Mouse (Mus musculus): Measurements from ENCODE around the gene Mmp14.
A peak's percentile ranks its signal among the peaks of the same experiment; 100 is the strongest.

Gene Mmp14

DNA sequence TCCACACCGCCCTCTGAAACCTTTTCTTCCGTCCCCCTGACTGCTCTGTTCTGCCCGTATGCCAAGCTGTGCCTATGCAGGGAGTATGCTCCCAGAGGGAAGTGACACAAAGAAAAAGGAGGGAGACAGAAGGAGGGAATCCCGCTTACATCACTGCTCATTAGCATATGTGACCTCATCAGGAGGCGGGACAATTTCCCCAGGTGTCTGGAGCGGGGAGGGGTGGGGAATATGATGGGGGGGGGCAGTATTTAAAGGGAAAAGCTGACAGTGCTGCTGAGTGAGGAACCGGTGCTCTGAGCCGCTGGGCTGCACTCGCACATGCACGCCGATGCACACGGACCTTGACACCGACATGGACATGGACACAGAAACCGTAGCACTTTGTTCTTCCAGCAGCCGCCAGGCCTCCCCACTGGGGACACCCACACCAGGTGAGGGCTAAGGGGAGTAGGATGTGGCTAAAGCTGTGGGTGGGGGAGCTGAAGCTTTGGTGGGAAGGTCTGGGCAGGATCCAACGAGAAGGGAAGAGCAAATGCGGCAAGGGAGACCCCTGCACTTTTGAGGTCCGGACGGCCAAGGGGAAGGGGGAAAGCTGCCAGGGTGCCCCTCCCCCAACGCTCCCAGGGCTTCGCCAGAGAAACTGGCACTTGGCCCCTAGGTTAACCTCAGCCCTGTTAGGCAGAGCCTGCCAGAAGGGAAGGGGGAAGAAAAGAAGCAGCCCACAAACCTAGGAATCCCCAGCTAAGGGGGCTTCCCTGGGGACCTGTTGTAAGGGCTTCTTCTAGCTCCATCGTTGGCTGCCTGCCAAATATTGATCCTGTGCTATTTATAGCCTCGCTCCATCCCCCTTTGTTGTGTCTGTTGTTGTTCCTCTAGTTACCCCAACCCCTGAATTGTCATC, 44.8 kb downstream of the Mmp14 start, which contains the start of gene Rem2:
Gene Rem2, plus strand, starts transcription at position 160 of the 904 bp plus-strand sequence.
- DNase-seq (ENCODE audit: low read depth, low spot score), result peak; percentile 60

- no peak for DNase-seq (ENCODE audit: low read depth, low spot score)
Measured at GRCm38 (mm10) chr14:54477172-54477909, 45.9 kb downstream of the Mmp14 start.

- peak; percentile 28 for DNase-seq (ENCODE audit: low read depth, low spot score)
Measured at GRCm38 (mm10) chr14:54479451-54479920, 48.1 kb downstream of the Mmp14 start.

GRCm38 (mm10) chr14:54480673-54481072, 49.3 kb downstream of the Mmp14 start:
- no peak for DNase-seq (ENCODE audit: low read depth, low spot score)

DNA sequence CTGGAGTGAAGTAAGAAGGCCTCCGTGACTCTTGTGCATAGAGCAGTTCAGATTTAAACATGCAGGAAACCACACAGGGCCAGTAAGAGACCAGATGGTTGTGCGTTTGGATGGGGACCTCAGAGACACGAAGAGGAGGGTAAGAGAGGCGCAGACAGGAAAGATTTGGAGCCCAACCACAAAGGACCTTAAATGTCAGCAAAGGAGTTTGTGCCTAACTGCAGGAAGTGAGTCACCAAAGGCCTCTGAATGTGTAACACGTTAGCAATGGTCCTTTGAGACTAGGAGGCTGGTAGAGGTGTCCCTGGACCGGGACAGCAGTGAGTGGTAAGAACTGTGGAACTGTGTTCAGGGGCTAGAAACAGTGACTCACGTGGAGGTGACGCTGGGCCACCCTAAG, 50.0 kb downstream of the Mmp14 start:
- DNase-seq (ENCODE audit: low read depth, low spot score), result no peak

- peak; percentile 56 for DNase-seq (ENCODE audit: low read depth, low spot score)
Measured at GRCm38 (mm10) chr14:54482498-54482897, 51.1 kb downstream of the Mmp14 start.

GRCm38 (mm10) chr14:54485899-54486298, 54.5 kb downstream of the Mmp14 start:
- no peak for DNase-seq (ENCODE audit: low read depth, low spot score)

GRCm38 (mm10) chr14:54487732-54488131, 56.3 kb downstream of the Mmp14 start:
- DNase-seq (ENCODE audit: low read depth, low spot score), result no peak

DNA sequence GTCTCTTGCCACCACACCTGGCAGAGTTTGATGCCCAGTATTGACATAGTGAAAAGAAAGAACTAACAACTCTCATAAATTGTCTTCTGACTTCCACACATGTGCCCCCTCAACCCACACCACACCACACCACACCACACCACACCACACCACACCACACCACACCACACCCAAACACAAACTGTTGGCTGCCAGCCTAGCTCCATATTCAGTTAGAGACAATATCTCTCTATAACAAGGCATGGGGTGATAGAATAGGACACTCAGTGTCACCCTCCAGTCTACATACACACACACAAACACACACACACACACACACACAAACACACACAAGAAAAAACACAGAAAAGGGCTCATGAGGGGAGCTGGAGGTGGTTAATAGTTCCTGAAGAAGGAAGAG, 56.9 kb downstream of the Mmp14 start:
- no peak for DNase-seq (ENCODE audit: low read depth, low spot score)

DNA sequence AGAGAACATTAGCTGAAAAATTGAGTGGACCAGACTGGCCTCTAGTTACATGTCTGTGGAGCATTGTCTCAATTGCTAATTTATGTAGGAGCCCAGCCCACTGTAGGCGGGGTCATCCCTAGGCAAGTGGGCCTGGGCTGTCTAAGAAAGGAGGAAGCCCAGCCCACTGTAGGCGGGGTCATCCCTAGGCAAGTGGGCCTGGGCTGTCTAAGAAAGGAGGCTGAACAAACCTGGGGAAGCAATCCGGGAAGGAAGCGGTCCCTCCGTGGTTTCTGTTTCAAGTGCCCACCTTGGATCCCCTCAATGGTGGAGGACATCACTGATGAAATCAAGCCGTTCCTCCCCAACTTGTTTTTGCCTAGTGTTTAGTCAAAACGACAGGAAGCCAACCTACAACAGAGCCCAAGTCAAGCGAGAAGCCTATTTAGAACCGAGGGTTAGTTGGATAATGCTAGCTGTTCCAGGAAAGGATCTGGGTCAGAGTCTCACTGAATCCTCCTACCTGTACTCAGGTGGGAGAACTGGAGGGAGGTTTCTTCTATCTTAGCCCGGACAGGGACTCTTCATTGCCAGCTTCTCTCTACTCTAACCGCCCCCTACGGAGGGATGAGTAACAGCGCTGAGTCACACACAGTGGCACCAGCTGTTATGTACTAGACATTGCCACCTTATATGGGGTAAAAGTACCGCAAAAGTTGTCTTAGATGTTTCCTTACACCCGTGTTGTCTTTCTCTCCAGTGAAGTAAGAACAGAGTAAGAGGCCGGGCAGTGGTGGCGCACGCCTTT, 61.1 kb downstream of the Mmp14 start:
- DNase-seq (ENCODE audit: low read depth, low spot score), result no peak

- no peak for DNase-seq (ENCODE audit: low read depth, low spot score)
Measured at GRCm38 (mm10) chr14:54493236-54493635, 61.8 kb downstream of the Mmp14 start.

DNA sequence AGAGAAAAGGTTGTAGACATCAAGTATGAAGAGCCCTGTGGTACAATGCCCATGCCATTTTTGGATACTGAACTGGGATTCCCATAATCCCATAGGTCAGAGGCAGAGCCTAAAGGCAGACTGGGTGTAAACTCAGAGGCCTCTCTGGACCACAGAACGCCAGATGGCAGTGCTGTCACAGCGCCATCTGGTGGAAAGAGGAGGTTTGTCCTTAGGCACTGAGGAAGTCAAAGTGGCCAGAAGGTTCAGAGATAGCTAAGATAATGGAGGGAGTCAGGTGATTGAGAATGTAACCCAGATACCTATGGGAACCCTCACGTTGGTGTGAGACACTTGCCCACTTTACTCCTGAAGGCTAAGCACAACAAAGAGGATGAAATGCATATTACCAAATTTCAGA, 62.8 kb downstream of the Mmp14 start:
- DNase-seq (ENCODE audit: low read depth, low spot score), result peak; percentile 75

All from forelimb bud, embryonic 11.5 days (tissue).